Mouse (Mus musculus) ovary, postnatal 36 days (tissue): ENCODE measurements around the gene Ptgds.

Experiments
- DNase-seq: peaks from one replicate; pipeline ENCODE4 v3.0.0; 2022; ENCODE audit warnings: low spot score, mixed read lengths

Ptgds gene

GRCm38 (mm10) chr2:25469969-25470368 is at the start of gene Ptgds:
TSS of gene Ptgds (minus strand) at chr2:25470046.
- no peak for DNase-seq

GRCm38 (mm10) chr2:25509912-25510311 is 40.1 kb upstream of the Ptgds start:
- no peak for DNase-seq

GRCm38 (mm10) chr2:25506964-25507363 is 37.1 kb upstream of the Ptgds start:
- DNase-seq = no peak

- DNase-seq = no peak
Observed at GRCm38 (mm10) chr2:25505860-25506259, 36.0 kb upstream of the Ptgds start.

- DNase-seq = no peak
Observed at GRCm38 (mm10) chr2:25505000-25505399, 35.2 kb upstream of the Ptgds start.

GRCm38 (mm10) chr2:25504538-25504937 is 34.7 kb upstream of the Ptgds start:
- no peak for DNase-seq

- DNase-seq = no peak
Observed at GRCm38 (mm10) chr2:25502726-25503125, 32.9 kb upstream of the Ptgds start.

- no peak for DNase-seq
Observed at GRCm38 (mm10) chr2:25501593-25502486, 32.0 kb upstream of the Ptgds start, which contains the start of gene C8g. TSS of gene C8g (minus strand) at chr2:25501719.

- DNase-seq = peak; percentile 79
Observed at GRCm38 (mm10) chr2:25500576-25501405, 30.9 kb upstream of the Ptgds start, which contains the start of gene Fbxw5. TSS of gene Fbxw5 (plus strand) at chr2:25500750.

- DNase-seq = no peak
Observed at GRCm38 (mm10) chr2:25500071-25500575, 30.3 kb upstream of the Ptgds start.

- no peak for DNase-seq
Observed at GRCm38 (mm10) chr2:25498622-25499478, 29.0 kb upstream of the Ptgds start.

- DNase-seq = no peak
Observed at GRCm38 (mm10) chr2:25497846-25498575, 28.2 kb upstream of the Ptgds start.

- DNase-seq = no peak
Observed at GRCm38 (mm10) chr2:25496462-25496861, 26.6 kb upstream of the Ptgds start.

- no peak for DNase-seq
Observed at GRCm38 (mm10) chr2:25493476-25493961, 23.7 kb upstream of the Ptgds start, which contains the start of gene Lcn12. TSS of gene Lcn12 (minus strand) at chr2:25493911.

- DNase-seq = no peak
Observed at GRCm38 (mm10) chr2:25492988-25493387, 23.1 kb upstream of the Ptgds start.

GRCm38 (mm10) chr2:25488671-25489068 is 18.8 kb upstream of the Ptgds start:
- DNase-seq = no peak

- no peak for DNase-seq
Observed at GRCm38 (mm10) chr2:25487965-25488670, 18.3 kb upstream of the Ptgds start.

- DNase-seq = no peak
Observed at GRCm38 (mm10) chr2:25484901-25485647, 15.2 kb upstream of the Ptgds start.

GRCm38 (mm10) chr2:25482969-25483368 is 13.1 kb upstream of the Ptgds start:
- DNase-seq = no peak
